ENCODE assay signal across 16 mouse cellular contexts in genomic region chr7:66215911-66216310, GRCm38 (mm10).
"Had no signal": no experiment of that assay in that cellular context is flagged by ENCODE, and none has a peak within 500 bp of the region (broad histone marks: within the 10 kb centered on the region; RNA-seq: fewer than 3 reads in every experiment).

No protein-coding gene starts in this region.

- H3K4me2 ChIP-seq: lung, embryonic 15.5 days; midbrain, embryonic 12.5 days; neural tube, embryonic 12.5 days; stomach, embryonic 15.5 days had no signal

- H3K9ac ChIP-seq: lung, embryonic 15.5 days; midbrain, embryonic 12.5 days; neural tube, embryonic 12.5 days; stomach, embryonic 15.5 days had no signal

- H3K27ac ChIP-seq: lung, embryonic 15.5 days; macrophage; midbrain, embryonic 12.5 days; neural tube, embryonic 12.5 days; stomach, embryonic 15.5 days; stomach, postnatal 0 days had no signal

- H3K9me3 ChIP-seq: lung, embryonic 15.5 days; midbrain, embryonic 12.5 days; neural tube, embryonic 12.5 days; stomach, embryonic 15.5 days had no signal

- H3K27me3 ChIP-seq: lung, embryonic 15.5 days; megakaryocyte, embryonic 14.5 days; midbrain, embryonic 12.5 days; neural tube, embryonic 12.5 days; stomach, embryonic 15.5 days had no signal

- DNase-seq: lung, adult 2 months; lung, postnatal 14 days; lung, postnatal 36 days; midbrain, embryonic 14.5 days; right cerebral cortex, postnatal 14 days; thymus, adult 2 months; thymus, postnatal 25 days; thymus, postnatal 4 days had no signal

- H3K36me3 ChIP-seq: lung, embryonic 15.5 days; midbrain, embryonic 12.5 days; neural tube, embryonic 12.5 days; stomach, embryonic 15.5 days had no signal

- ATAC-seq: lung, postnatal 0 days had no signal

- H3K4me3 ChIP-seq: lung, embryonic 15.5 days; megakaryocyte, embryonic 14.5 days; midbrain, embryonic 12.5 days; neural tube, embryonic 12.5 days; stomach, embryonic 15.5 days had no signal
